Mouse (Mus musculus) gastrocnemius, postnatal 14 days (tissue): Measurements from ENCODE around the gene Acot4. TPM values are rescaled to one million over a fixed set of nuclear protein-coding genes. Genes with fewer than 3 reads are reported as not detected.
"Not testable (repeated sequence)": the region's sequence is repeated elsewhere in the genome, so short reads cannot be mapped to it uniquely, and the experiment has no call there.

Experiments used
- DNase-seq: peaks from one replicate; pipeline ENCODE4 v3.0.0; 2021; ENCODE audit warnings: mixed read lengths
- intact Hi-C: fragments of 180-260 bp; cut with DNase I; formaldehyde crosslinking; loops from one replicate; pipeline ENCODE4 v1.15.1; 2025; ENCODE audit warnings: low total_unique reads
- total RNA-seq, 2 experiments: library from RNA; stranded (reverse); gene quantifications; 2 replicates each; pipeline ENCODE4 v1.2.3; 2021

Acot4 gene
- total RNA-seq, 2 experiments from 2014 or later = 0.16 to 0.27 TPM

DNA sequence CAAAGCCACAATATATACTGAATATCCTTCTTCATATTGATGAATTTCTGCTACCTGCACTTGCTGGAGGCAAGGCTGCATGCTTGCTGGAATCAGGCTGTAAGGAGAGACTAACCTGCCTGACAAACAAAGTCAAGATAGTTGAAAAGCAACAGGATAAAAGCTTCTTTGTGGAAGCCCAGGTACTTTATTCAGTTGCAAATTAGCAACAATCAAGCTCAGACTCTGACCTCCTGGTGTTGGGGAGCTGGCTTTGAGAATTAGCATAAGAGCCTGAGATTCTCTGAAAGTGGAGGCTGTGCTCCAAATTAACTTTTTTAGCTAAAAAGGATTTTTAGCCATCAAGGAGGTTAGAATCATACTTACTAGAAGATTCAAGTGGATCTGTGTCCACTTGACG lies 9.1 kb upstream of the Acot4 start:
- DNase-seq, intact Hi-C loops: not testable (repeated sequence)

DNA sequence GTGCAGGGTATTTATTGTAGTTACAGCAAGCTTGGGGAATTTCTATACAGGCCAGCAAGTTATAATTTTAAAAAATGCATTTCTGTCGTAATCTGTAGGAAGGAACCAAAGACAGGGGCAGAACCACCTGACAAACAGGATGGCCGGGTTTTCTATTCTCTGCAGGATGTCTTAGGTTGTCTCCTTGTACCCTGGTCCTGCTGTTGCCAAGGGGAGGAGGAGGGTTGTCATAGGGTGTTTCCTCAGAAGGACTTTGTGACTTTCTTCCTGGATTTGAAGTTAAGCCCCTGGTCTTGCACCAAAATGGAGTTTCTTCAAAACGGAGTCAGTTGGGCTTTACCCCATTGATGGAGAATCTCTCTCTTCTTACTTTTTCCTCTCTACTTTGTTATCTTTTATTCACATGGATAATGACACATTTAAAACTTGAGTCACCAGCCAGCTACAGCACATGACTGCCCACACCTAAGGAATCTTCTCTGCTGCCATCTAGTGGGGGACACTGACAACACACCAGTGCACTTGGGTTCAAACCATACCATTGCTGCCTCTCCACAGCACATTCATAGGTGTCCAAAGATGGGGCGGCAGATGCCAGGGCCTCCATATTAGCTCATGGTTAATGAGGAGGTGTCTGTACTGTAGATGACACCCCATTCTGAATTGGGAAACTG lies 7.4 kb upstream of the Acot4 start:
- intact Hi-C loops = loop anchor here (5.0 kb wide), 1 partner anchor 53 kb away; no protein-coding TSS in a partner anchor
- peak; percentile 58 for DNase-seq

DNA sequence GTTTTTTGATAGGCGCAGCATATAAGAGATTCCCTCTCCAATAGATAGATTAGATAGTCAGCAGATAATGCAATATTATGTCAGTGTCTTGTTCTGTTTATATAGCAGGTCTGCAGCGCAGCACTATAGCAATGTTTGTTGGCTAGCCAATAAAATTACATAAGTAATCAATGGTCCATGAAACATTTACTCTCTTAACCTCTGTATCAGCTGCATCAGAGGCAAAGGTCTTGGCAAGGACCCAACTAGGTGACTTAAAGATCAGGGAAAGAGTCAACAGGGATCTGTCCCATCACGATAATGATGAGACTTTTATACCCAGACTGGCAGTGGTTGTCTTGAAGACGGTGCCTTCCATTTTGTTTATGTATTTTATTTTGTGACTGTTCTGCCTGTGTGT lies 5.3 kb upstream of the Acot4 start:
- intact Hi-C loops = loop anchor here (5.0 kb wide), 1 partner anchor 56 kb away; no protein-coding TSS in a partner anchor
- DNase-seq = no peak

DNA sequence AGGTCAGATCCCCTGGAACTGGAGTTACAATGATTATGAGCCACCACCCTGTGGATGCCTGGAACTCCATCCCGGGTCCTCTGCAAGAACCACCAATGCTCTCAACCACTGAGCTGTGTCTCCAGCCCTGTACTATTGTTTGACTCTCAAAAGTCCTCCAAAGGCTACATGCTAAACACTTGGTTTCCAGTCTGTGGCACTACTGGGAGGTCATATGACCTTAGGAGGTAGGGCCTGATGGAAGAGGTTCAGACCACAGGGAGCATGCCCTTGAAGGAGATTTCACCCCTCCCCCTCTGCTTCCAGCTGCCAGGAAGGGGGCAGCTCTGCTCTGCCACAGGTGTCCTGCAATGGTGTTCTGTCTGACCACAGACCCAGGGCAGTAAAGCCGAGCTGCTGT lies 4.9 kb upstream of the Acot4 start:
- not testable (repeated sequence) for DNase-seq
- intact Hi-C loops = loop anchor here (5.0 kb wide), 1 partner anchor 56 kb away; no protein-coding TSS in a partner anchor

DNA sequence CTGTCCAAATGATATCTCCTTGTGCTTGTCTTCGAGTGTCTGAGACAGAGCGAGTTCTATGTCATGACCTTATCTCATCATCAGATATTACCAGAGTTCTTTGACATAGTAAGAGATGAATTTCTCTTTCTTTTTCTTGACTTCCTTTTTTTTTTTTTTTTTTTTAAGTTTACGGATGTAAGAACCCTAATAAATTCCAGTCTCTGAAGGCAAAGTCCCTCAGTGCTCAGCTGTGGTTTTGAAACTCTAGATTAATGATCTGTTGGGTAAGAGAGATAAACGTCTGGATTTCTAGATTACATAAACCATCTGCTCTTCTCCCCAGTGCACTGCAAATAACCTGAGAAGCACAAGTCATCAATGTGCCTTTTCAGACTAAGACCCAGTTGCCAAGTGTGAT lies 4.1 kb upstream of the Acot4 start:
- intact Hi-C loops = loop anchor here (5.0 kb wide), 1 partner anchor 57 kb away; no protein-coding TSS in a partner anchor
- DNase-seq = no peak

DNA sequence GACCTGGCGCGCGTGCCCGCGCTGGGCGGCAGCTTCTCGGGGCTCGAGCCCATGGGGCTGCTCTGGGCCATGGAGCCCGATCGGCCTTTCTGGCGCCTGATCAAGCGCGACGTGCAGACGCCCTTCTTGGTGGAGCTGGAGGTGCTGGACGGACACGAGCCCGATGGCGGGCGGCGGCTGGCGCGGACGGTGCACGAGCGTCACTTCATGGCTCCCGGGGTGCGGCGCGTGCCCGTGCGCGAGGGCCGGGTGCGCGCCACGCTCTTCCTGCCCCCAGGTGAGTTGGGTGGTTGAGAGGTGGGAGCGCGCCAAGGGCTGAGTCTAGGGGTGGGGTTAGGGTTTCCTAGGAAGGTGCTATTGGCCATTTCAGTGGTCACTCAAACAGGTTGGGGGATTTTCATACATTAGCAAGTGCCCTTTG lies 522 bp downstream of the Acot4 start, which contains the start of gene Gm49366:
Gm49366 (plus strand) TSS at position 245 of the 421 bp plus-strand sequence.
- intact Hi-C loops = not testable (repeated sequence)
- DNase-seq = peak; percentile 25

DNA sequence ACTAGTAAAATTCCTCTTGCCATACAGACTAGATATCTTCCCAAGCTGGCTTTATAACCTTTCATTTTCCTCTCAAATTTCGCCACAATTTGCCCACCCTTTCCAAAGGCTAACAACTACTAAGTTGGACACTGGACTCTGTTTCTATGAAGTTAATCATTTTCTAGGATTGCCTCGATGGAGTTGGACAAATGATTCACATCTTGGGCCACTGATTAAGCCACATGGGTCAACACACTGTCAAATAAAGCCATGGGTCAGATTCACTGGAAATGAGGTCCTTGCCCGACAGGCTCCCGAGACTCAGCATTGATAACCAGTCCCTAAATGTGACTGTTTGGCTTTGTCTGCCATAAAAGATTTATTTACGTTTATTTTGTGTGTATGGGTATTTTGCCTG lies 4.1 kb downstream of the Acot4 start:
- no peak for DNase-seq
- intact Hi-C loops = no loop called here

DNA sequence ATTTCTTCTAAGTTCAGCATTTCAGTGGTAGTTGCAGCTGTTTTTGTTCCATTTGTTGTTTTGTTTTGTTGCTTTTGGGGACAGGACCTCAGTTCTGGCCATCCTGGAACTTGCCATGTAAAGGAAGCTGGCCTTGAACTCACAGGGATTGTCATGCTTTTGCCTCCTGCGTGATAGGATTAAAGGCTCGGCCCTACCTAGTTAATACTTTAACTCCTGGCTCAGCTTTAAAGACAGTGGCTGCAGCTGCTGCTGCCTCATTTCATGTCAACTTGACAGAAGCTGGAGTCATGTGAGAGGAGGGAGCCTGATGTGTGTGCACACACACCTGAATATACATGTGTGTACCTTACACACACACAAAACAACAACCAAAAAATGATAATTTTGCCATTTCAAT lies 5.9 kb downstream of the Acot4 start:
- intact Hi-C loops = no loop called here
- no peak for DNase-seq

DNA sequence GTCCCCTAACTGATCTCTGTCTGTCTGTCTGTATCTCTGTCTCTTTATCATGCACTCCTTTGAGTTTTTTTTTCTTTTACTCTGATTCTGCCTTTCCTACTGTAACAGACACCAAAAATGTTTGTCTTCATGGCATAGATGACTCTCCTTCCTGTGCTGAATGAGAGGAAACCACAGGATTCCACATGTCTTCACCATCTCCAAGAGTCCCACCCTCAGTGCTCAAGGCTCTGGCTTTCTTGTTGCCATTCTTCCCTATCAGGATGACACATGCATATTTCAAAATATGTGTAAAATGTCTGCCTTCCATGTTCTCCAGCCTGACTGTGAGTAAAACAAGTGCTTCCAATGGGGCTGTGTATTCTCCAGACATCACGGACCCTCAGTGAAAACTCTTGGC lies 8.7 kb downstream of the Acot4 start:
- no peak for DNase-seq

DNA sequence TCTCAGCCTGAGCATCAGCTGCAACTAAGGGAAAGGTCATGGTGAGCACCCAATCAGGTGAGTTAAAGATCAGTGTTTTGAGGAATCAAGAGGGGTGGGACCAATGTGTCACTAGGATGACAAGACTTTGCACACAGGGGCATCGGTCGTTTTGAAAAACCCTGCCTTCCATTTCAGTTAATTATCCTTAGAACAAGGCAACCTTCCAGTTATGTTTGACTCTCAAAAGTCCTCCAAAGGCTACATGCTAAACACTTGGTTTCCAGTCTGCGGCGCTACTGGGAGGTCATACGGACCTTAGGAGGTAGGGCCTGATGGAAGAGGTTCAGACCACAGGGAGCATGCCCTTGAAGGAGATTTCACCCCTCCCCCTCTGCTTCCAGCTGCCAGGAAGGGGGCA lies 12.6 kb downstream of the Acot4 start:
- DNase-seq, intact Hi-C loops: not testable (repeated sequence)

More for the DNA sequence above, 8.7 kb downstream of the Acot4 start:
- intact Hi-C loops = no loop called here

DNA sequence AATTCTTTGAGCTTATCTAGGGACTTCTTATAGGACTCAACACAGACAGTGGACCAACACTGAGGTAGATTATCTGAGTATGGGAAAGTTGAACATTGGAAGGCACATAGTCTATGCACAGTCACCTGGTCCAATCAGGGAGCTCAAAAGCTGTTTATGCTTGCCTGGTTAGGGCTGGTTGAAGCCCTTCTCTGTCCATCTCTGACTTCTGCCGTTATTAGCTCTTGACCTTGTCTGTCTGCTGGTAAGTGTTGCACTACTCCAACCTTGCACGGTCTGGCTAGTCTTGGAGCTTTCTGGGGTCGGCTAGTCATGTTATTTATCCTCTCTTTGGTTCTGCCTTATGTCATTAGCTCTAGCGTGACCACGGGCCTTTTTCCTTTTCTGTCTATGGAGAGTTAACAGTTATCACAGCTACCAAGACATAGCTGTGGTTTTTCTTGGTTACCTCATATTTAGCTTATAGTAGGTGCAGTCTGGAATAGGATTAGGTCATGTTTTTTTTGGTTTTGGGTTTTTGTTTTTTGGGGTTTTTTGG lies 13.8 kb downstream of the Acot4 start, which contains the start of gene Acot3:
Acot3 (plus strand) TSS at position 208 of the 538 bp plus-strand sequence.
- intact Hi-C loops = no loop called here
- no peak for DNase-seq

DNA sequence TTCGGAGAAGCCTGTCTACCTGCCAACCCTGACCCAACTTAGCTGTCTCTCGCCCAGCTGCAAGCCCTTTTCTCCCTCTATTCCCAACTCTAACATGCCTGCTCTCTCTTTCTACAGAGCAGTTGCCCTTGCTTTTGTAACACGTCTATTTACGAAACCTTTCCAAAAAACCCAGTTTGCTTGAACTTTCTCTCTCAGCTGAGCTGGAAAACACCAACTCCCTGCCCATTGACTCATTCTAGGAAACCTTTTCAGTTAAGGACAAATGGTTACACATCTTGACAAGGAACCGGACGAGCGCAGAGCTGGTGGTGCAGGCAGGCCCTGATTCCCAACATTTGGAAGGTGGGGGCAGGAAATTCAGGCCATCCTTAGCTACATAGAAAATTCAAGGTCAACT lies 14.4 kb downstream of the Acot4 start:
- no peak for DNase-seq
- intact Hi-C loops = no loop called here

DNA sequence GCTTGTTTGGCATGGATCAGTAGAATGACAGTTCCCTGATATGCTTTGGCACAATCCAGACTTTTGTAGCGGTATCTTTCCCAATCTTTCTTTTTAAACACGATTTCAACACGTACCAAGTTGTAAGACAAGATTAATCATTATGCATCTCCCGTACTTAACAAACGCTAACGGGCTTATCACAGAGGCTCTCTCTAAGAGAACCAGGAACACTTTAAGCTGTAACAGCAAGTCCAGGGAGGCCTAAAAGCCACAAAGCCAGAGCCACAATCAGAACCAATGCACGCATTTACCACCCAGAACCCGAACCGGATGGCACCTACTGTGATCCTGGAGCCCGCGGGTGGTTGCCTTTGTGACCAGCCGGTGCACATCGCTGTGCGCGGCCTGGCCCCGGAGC lies 15.0 kb downstream of the Acot4 start:
- no peak for DNase-seq

DNA sequence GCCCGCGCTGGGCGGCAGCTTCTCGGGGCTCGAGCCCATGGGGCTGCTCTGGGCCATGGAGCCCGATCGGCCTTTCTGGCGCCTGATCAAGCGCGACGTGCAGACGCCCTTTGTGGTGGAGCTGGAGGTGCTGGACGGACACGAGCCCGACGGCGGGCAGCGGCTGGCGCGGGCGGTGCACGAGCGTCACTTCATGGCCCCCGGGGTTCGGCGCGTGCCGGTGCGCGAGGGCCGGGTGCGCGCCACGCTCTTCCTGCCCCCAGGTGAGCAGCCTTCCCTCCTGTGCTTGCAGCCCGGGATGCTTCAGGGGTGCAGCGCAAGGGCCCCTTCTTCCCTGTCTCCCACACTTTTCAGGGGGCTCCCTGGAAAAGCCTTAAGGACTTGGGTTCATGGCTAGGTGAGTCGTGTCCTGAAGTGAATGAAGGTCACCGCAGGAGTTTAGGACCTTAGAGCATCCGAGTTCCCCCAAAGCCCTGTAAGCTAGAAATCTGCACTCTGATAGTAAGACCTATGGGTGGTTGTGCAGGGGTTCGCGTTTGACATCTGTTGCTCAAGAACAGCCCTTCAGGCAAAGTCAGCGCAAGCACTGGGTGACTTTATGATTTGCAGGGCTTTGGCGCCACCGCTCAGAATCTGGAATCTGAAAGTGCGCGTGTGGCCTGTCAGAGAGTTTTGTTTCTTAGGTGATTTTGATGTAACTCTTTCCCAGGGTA lies 15.7 kb downstream of the Acot4 start:
- intact Hi-C loops = no loop called here
- DNase-seq = no peak

More for the DNA sequence above, 15.0 kb downstream of the Acot4 start:
- intact Hi-C loops = no loop called here

DNA sequence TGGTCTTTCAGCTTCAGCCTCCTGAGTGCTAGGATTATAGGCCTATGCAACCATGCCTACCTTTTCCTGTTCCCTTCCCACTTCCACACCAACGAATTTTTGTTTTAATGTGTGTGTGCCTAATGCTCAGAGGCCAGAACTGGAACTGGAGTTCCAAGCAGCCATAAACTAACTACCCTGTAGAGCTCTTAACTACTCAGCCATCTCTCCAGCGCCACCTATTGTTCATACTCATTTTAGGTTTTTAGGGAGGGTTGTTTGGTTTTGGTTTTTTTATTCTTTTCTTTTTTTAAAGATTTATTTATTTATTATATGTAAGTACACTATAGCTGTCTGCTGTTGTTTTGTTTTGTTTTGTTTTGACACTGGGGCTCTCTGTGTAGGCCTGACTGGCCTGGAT lies 22.8 kb downstream of the Acot4 start:
- no peak for DNase-seq
- intact Hi-C loops = loop anchor here (5.0 kb wide), 1 partner anchor 89 kb away; no protein-coding TSS in a partner anchor

DNA sequence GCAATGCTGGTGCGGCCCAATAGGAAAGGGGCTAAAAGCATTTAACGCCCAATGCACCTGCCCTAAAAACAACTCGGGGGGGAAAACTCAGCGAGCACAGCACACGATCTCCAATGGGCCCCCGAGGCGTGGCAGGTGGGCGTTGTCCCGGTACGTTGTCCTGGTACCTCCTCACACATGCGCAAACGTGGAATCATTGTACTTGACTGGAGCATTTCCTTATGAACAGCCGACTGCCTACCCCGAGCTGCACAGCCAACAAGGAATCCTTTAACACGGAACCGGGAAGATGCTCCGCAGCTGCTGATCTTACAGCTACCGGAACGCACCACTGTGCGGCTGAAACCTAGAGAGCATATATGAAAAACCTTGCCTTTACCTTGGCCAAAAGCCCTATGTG lies 24.2 kb downstream of the Acot4 start:
- intact Hi-C loops = loop anchor here (5.0 kb wide), 1 partner anchor 90 kb away; no protein-coding TSS in a partner anchor

DNA sequence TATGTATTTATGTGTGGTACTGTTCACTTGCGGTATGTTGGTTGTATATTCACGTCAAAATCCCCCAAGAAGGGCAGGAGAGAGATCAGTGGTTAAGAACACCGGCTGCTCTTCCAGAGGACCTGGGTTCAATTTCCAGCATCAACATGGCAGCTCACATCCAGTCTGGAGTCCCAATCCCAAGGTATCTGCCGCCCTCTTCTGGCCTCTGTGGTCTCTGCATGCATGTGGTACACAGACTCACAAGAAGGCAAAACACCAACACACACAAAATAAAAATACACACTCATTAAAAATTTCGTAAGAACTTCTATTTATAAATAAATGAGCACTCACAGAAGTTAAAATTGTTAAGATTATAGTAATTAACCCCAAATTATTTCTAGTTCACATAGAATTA lies 25.0 kb downstream of the Acot4 start:
- intact Hi-C loops = loop anchor here (5.0 kb wide), 1 partner anchor 91 kb away; no protein-coding TSS in a partner anchor
- no peak for DNase-seq

More for the DNA sequence above, 24.2 kb downstream of the Acot4 start:
- no peak for DNase-seq

DNA sequence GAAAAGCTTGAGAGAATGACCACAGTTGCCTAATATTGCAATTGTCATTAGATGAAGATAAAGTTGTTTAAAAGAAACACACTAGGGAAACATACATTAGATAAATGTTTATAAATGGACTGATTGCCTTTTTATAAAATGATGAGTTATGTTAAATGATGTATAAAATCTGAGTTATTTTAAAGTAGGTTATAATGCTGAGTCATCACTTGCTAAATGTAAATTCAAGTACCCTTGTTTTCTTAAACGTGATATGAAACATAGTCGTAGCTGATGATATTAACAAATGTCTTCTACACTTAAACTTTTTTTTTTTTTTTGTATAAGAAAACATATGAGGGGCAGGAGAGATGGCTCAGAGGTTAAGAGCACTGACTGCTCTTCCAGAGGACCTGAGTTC lies 25.7 kb downstream of the Acot4 start:
- intact Hi-C loops = loop anchor here (5.0 kb wide), 1 partner anchor 92 kb away; no protein-coding TSS in a partner anchor
- DNase-seq = no peak

DNA sequence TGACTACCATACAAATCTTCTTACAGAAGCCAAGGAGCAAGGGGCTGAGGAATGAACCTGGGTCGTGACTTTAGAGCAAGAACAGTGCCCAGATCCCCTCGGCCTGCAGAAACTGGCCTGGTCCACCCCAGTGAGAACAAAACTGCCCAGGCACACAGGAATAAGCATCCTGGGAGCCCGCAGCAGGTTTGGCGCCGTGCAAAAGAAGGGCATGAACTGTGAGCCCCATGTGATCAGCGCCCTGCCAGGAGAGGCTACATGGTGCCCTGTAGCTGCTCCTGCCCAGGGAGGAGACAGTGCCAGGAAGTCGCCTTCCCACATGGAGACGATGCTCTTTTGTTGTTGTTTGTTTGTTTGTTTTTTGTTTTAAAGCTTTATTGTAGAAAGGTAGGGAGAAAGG lies 26.4 kb downstream of the Acot4 start:
- DNase-seq = no peak
- intact Hi-C loops = loop anchor here (5.0 kb wide), 1 partner anchor 92 kb away; no protein-coding TSS in a partner anchor

DNA sequence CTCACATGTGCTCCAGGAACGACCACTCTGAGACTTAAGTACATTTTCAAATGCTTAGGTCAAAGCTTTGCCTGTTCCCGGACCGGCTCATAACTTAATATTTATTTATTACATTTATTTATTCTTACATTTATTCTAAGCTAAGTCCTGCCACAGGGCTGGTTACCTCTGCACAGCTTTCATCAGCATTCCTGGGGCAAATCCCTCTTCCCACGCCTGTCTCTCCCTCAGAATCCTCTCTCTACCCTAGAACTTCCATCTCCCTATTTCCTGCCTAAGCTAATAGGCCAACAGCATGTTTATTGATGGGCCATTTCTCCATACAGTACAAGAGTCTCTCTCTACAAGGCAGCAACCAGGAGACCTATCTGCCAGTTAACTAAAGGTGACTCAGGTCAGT lies 29.6 kb downstream of the Acot4 start:
- DNase-seq = no peak
- intact Hi-C loops = no loop called here
